Mouse (Mus musculus): Measurements from ENCODE around the gene Klhdc10.

Gene Klhdc10

DNA sequence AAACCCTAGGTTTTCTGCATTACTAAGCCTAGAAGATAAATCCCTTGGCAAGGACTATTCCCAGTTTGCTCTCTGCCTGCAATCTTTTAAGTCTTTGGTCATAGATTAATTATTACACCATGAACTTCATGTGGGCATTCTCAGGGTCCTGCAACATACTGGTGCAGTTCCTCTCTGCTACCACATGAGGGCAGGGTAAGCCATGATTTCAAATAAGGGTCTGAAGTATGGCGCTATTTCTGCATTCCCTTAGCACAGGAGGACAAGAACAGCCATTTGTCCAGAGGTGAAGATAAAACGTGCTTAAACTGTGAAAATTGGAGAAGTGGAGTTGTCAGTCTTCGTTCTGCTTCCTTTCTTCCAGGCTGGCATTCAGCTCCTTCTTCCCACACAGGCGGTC, 1.8 kb downstream of the Klhdc10 start:
- DNase-seq, result peak; percentile 38 to 43

DNA sequence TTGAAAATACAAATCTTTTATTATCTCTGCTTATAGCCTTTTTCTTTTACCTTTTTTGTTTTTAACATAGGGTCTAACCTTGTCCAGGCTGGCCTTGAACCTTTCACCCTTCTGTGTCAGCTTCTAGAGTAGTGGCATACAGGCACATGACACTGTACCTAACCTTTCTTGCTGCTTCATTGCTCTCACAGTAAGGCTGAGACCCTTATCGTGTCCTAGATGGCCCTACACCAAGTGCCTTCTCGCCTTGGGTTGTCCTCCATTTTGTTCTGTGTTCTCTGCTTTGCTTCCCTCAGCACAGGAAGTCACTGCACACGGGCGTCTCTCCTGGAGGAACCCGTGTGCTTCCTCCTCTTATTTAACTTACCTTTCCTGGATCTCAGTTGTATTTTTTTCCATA, 3.0 kb downstream of the Klhdc10 start:
- no peak for DNase-seq

DNA sequence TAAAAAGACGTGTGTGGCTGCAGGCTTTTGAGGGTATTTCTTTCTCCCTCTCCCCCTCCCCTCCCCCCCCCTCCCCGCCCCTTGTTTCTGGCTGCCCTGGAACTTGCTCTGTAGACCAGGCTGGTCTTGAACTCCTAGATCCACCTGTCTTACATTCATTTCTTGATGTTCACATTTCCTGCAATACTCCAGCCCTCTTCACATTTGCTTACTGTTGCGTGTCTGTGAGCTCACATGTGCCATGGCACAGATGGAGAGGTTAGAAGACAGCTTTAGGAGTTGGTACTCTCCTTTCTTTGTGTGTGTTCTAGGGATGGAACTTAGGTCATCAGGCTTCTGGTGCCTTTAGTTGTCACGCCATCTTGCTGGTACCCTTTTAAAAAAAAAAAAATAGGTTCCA, 6.6 kb downstream of the Klhdc10 start:
- no peak for DNase-seq

DNA sequence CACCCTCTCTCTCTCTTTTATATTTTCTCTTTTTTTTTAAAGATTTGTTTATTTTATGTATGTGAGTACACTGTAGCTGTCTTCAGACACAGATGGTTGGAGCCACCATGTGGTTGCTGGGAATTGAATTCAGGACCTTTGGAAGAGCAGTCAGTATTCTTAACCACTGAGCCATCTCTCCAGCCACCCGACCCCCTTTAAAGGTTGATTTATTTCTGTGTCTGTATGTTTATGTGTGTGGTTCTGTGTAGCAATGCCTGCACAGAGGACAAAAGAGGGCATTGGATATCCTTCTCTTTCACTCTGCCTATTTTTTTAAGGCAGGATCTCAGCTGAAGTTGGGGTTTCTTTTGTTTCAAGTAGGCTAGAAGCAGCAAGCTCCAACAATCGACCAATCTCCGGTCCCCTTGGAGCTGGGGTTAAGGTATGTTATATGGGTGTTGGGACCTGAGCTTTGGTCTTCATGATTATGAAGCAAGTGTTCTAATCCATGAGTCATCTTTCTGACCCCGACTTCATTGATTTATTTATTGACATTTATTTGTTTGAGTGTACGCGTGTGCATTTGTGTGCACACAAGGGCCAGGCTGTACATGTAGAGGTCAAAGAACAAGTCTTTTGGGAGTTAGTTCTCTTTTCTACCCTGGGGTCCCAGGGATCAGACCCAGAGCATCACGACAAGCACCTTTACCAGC, 7.9 kb downstream of the Klhdc10 start:
- DNase-seq, result no peak

DNA sequence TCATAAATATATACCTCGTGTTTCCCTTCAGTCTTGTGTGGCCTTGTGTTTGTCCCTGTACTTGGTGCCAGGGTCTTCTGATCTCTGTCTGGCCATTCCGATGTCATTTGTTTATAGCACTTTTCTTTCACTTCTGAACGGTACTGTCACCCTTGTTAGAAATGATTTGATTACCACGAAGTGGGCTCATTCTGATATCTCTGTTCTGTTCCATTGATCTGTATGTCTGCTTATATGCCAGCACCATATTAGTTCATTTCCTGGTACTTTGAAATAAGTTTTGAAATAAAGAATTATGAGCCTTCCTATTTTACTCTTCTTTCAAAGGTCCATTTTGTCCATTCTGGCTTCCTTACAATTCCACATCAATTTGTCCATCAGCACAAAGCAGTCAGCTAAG, 9.6 kb downstream of the Klhdc10 start:
- DNase-seq, result no peak

DNA sequence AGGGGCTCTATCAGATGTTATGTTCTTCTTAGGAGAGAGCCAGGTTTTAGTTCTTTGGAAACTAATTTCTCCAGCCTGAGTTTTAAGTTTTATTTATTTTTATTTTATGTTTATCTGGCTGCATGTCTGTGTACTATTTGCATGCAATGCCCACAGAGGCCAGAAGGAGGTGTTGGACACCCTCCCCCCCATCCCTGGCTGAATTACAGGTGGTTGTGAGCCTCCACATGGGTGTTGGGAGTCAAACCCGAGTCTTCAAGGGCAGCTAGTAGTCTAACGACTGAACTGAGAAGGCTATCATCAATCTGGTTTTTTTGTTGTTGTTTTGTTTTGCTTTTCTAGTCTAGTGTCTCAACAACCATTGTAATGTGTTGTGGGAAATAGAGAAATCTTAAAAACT, 14.5 kb downstream of the Klhdc10 start:
- DNase-seq, result no peak

DNA sequence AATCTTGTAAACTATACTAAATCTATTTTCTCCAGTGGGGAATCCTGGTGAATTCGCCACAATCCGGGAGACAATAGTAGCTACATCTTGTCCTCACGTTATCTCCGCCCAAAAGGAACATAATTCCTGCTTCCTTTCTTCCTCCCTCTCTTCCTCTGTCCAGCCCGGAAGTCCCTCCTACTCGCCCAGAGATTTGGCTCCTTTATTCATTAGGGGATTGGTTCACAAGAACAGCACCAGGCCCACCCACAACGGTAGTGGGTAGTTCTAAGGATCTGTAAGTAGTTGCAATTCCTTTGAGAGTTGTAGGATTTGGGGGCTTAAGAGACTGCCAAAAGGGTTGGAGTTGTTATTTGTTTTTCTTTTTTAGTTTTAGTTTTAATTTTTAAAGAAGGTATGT, 15.1 kb downstream of the Klhdc10 start:
- no peak for DNase-seq

DNA sequence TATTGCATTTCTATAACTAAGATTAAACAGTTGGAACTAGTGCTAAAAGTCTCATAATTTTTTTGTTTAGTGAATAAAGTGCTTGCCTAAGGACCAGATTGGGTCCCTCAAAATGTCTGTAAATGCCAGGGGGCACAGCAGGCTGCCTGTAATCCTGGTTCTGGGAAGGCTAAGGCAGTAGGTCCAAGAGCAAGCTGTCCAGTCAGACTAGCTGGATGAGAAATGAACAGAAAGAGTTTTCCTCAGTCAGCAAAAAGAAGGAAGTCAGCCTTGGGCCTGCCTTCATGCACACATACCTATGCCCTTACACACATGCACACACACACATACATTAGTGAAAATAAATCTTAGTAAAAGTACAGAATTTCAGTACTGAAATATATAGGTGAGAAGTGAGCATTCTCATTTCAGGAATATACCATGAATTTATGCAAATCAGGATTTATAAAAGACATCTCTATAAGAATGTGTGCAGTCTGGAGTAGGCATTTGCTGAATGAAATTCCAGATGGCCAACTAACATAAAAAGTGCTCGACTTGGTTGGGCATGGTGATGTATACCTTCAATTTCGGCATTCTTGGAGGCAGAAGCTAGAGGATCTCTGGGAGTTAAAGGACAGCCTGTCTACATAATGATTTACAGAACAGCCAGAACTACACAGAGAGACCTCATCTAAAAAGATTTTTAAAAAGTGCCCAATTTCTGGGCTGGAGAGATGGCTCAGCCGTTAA, 31.0 kb downstream of the Klhdc10 start:
- no peak for DNase-seq

DNA sequence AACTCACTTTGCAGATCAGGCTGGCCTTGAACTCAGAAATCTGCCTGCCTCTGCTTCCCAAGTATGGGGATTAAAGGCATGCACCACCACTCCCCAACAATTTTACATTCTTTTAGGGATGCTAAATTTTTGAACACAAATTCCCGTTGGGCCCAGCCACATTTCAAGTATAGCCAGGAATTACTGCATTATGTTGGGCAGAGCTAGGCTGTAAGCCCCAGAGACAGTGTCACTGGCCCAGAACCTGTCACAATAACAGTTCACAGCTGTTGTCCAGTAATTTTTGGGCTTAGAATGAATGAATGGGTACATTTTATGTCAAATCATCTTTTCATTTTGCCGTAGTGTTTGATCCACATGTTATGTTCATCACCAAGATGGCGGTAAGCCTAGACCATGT, 34.8 kb downstream of the Klhdc10 start:
- no peak for DNase-seq

DNA sequence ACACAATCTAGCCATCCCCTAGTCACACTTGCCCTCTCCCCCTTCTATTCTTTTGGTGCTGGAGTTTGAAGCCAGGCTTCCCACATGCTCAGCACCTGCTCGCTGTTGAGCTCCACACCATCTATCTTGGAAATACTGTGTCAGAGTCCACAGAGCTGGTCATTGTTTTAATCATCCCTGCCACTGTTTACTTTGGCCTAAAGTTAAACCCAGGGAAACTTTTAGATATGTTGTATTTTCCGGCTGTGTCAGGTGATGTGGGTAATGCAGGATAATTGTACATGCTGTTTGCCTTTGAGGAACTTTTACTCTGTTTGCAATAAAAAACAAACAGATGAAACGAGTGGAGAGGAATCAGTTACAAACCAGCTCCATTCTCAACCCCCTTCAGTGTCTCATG, 35.4 kb downstream of the Klhdc10 start:
- DNase-seq, result no peak

DNA sequence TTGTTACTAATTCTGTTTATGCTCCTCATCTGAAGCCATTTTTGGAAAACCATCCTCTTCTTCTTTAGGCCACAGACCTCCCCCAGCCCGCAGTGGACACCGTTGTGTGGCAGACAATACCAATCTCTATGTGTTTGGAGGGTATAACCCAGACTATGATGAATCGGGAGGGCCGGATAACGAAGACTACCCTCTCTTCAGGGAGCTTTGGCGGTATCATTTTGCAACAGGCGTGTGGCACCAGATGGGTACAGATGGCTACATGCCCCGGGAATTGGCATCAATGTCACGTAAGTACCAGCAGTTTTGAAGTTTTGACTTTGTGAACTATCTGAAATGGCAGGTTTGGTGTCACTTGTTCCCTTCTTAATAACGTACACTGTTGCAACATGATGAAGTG, 37.9 kb downstream of the Klhdc10 start:
- no peak for DNase-seq

DNA sequence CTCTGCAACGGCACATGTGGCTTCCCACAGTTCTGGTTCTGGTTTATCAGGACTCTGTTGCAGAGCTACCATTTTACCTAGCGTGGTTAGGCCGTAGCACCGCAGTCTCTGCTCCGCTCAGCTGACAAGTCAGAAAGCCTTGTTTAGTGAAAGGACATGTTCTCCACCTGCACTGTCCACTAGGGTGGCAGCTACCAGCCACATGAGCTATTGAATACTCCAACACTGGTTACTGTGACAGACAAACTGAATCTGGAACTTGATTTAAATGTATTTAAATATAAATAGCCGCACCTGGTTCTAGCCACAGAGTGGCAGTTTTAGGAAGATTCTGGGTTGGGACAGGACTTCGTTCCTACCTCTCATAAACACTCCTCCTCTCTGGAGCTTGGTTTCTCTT, 55.3 kb downstream of the Klhdc10 start:
- DNase-seq, result no peak

DNA sequence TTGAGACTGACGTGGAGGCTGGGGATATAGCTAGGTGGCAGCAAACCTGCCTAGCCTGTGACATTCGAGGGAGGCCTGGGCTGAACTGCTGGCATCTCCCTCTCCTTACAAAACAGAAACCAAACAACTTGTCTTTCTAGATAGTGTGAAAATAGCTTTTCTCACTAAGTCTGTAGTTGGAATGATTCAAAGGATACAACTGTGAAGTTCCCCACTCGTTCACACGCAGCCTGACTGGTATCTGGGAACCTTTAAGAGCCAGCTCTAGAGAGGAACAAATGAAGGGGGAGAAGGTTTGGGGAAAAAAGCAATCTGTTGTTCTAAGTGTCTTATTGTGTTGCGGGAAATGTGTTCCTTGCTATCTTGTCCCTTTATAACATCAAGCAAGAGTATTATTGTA, 57.0 kb downstream of the Klhdc10 start:
- no peak for DNase-seq

DNA sequence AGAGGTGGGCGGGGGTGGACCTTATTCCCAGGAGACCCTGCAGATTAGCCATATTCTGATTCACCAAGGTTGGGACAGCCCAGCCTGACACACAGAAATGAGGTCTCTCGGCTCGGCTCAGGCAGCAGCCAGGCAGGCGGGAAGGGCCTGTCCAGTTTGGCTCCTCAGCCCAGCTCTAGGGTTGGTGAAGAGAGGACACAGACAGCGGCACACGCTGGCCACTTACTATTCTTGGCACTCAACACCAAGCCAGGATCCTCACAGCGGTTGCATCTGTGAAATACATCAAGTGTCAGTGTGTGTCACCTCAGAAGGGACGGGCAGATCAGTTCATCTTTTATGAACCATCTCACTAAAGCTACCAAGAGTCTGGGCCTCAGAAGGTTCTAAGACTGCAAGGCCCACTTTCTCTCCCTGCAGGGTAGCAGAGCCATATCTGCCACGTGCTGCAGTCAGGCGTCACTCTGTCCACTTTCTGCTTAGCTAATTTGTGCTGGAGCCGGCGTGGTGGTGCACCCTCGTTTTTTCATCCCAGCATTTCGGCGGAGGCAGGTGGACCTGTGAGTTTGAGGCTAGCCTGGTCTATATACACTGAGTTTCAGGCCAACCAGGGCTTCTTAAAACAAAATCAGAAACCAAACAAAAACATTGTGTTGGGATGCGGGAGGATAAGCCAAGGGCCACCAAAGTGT, 57.5 kb downstream of the Klhdc10 start:
- DNase-seq, result no peak

DNA sequence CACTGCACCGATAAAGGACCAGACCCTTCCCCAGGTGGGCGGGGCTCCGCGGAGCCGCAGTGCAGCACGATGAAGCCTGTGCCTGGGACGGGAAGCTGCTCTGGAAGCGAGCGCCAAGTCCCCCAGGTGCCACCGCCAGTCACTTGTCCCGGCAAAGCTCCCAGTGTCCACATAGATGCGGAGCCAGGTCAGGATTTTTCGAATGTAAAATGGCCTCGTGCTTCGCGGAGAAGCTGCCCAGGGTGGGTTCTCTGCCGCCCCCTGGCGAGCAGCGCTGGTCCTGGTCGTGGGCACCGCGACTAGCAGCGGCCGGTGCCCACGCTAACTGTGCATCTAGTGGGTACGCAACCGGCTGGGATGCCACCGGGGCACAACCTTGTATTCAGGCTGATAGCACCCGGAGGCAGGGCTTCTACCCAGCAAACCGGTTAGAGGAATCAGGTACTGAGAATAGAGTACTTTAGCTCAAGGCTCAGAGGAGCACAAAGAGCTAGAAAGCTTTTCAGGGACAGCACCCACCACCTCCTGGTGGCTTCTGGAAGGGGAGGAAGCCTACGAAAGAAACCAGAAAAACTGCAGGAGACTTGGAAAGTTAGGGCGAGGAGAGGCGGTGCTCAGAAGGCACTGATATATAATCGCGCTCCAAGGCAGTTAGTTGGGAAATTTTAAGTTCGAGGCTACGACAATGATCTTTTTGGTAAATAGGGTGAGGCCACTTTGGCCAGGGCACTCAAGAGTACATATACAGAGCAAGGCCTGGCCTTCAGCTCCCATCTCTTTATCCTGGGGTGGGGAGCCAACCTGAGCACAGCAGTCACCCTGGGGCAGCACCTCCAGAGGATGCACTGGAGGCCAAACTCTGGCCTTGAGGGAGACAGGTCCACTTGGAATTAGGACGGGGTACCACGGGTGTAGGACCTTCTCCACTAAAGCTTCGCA, 58.4 kb downstream of the Klhdc10 start:
- DNase-seq, result peak; percentile 75 to 79

DNA sequence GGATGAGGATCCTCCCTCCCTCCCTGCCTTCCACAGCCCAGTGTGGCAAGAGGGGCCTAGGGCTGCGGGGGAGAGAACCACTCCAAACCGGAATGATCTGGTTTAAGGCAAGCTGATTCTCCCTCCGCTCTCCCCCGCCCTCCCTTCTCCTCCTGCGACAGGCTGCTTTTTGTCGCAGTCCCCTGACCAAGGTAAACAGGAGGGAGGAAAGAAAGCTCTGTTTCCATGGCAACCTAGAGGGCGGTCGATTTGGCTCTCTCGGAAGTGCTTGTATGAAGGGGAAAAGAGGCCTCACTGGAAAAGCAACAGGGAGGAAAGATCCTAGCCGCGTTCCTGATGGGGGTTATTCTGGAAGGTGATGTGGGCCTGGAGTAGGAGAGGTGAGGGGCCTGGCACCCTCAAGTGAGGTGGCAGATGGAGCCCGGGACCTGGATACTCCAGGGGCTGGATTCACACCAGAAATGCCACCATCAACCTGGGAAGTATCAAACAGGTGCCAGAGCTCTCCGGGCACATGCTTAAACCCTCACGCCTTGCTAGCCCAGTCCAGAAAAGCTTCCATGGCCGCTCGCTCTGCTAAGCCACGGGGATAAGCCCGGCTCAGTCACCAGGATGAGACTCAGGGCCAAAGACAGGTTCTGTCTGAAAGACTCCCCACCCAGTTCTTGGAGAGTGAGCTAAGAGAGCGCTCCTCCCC, 59.2 kb downstream of the Klhdc10 start:
- peak in 1 of 2 experiments; percentile 35 for DNase-seq

DNA sequence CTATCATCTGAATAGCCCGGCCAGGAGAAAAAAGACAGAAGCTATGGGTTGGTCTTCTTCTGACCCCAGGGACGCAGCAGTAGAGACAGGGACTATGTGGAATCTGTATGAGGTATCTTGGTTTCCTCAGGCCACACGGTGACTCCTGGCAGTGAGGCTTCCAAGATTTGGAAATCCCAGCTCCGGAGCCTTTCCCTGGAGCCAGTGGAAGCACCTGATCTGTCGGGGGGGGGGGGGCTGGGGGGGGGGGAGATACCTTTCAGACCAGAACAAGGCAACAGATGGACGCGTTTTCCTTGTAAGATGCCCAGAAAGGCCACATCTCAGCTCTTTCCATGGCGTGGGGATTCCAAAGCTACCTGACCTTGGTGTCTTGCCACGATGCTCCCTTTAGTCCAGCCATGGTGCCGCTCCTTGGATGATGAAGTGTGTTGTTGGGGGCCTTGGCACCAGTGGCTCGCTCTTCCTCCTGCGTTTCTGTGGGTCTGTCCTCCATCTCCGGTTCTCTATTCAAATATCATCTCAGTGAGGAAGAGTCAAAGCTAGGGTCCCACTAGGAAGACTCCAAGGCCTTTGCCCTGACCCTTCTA, 60.2 kb downstream of the Klhdc10 start:
- no peak for DNase-seq

DNA sequence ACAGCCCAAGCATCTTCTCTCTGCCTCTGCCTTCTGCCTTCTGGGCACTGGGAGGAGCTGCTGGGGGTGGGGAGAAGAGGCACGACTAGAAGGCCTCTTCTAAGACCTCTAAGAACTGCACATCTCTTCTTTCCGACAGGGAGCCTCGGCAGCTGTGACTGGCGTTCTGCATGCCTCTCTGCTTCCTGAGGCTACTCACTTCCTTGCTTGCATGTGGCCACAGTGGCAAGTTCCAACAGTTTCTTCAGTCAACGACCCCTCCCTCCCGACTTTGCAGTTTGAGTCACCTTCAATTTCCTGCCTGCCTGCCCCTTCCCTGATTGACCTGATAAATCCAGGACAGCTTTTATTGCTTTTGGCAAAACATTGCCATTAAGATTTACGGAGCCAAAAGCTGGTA, 61.2 kb downstream of the Klhdc10 start:
- no peak for DNase-seq

DNA sequence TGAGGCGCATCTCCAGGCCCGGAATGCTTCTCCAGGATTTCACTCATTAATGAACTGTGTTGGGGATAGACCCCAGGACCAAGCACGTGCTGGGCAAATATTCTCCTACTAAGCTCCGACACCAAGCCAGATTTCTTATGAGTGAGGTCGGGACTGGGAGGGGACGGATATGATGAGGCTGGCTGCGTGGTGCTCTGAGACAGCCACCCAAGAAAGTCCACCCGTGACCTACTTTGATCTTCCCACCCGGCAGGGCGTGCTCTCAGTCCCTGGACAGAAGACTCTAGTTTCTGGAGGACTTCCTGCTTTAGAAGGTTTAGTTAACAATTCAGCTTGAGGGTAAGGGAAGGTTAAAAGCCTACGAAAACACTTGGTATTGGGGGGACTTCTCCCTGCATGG, 63.9 kb downstream of the Klhdc10 start:
- no peak for DNase-seq

DNA sequence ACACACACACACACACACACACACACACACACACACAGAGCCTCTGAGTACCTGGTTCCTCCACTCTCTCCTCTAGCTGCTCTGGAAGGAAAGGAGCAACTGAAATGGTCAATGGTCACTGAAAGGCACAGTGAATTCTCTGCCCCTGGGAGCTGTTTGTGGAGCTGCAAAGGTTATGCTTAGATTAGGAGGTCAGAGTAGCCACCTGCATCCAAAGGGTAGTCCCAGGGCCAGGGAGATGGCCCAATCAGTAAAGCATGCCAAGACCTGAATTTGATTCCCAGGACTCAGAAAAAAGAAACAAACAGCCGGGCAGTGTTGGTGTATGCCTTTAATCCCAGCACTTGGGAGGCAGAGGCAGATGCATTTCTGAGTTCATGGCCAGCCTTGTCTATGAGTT, 66.4 kb downstream of the Klhdc10 start:
- no peak for DNase-seq

DNA sequence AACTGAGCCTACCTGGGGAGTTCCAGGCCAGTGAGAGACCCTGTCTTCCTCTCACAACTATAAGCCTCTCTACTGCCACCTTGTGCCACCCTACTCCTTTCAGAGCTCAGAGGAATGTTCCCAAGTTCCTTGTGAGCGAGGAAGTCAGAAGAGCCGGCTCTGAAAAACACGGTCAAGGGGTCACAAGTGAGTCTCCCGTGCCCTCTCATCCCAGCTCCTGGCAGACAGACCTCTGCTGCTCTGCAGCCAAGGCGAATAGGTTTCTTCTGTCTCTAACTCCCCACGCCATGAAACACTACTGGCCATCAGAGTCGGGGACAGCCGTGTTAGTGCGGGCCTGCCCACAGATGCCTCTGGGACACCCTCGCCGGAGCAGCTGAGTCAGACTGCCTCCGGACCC, 67.0 kb downstream of the Klhdc10 start:
- peak; percentile 24 to 33 for DNase-seq

DNA sequence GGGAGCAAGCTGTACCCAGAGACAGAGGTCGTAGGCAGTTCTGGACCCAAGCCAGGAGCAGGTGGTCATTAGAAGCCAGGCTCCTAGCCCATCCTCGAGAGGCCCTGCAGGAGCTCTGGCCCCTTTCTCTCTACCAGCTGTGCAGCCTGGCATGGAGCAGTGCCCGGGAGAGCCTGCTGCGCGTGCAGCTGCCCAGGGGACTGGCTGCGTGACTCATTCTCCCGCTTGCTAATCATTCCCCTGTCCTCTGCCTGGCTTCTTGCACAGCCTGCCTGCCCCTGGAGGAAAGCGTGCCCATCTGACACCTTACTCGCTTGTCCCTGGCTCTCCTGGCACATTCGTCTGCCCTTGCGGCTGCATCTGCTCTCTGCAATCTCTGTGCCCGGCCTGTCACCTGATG, 67.7 kb downstream of the Klhdc10 start:
- no peak for DNase-seq

Data from thymus, postnatal 36 days (tissue).